Mouse (Mus musculus) retina, postnatal 1 day (tissue): ENCODE measurements around the gene Sgk2.

Source experiments
- DNase-seq: peaks from one replicate; pipeline ENCODE4 v3.0.0-alpha.2; 2012

Sgk2 gene

GRCm38 (mm10) chr2:163061203-163062118, 74.3 kb downstream of the Sgk2 start:
- DNase-seq: no peak

GRCm38 (mm10) chr2:163062119-163062508, 75.0 kb downstream of the Sgk2 start:
- no peak for DNase-seq
